Mouse (Mus musculus): ENCODE data around the gene Kri1. TPM values are rescaled to one million over a fixed set of nuclear protein-coding genes. Genes with fewer than 3 reads are reported as not detected.
"Not testable (repeated sequence)": the region's sequence is repeated elsewhere in the genome, so short reads cannot be mapped to it uniquely, and the experiment has no call there.

Kri1 gene
- polyA plus RNA-seq, 1 experiment from 2014 or later = 7.2 TPM

- 70% methylated on average over 15 of the region's 15 CpGs for WGBS
- no peak for TF ChIP-seq CTCF (IDR thresholded peaks at IDR 0.05; ENCODE audit: low read depth)
- no peaks in the 10 kb centered on the region for H3K27me3 ChIP-seq (replicated peaks; ENCODE audit: control insufficient read depth, insufficient read depth, low read length)
- no peak overlapping the region for H3K27ac ChIP-seq (ENCODE audit: low read depth, low read length)
- no peak overlapping the region for H3K4me2 ChIP-seq (replicated peaks; ENCODE audit: low read depth)
- H3K9me3 ChIP-seq (ENCODE audit: control insufficient read depth) = no peaks in the 10 kb centered on the region
- no peak overlapping the region for H3K4me3 ChIP-seq (ENCODE audit: low read depth, low read length)
- ATAC-seq = peak; percentile 36
- 0 out of 2 replicates have a peak, but pooled peaks cover 7% of the 10 kb centered on the region for H3K36me3 ChIP-seq (ENCODE audit: control insufficient read depth, insufficient read depth)
- no peak overlapping the region for H3K9ac ChIP-seq (ENCODE audit: low read depth, low read length)
- no peaks in the 10 kb centered on the region for H3K4me1 ChIP-seq (replicated peaks; ENCODE audit: control insufficient read depth, insufficient read depth, low read length)
These were observed 21.5 kb upstream of the Kri1 start for GRCm38 (mm10) chr9:21309150-21309741.

DNA sequence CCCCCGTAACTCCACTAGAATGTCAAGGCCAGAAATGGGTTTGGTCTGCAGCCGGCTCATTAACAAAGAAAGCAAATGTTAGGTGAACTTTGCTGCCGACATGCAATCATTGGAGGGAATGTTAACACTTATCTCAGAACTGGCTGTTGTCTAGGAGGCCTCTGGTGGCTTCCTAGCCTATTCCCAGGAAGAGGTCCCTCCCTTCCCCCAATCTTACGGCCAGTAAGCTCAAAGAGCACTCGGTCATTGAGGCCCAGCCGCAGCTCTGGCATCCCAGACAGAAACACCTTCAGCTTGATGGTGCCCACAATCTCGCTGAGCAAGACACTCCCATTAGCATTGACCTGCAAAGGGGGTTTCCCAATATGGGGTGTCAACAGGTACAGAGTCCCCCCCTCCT lies 17.3 kb upstream of the Kri1 start:
- Histone ChIP-seq H3K9ac (ENCODE audit: low read depth, low read length) (no peak overlapping the region), H3K4me3 (ENCODE audit: low read depth, low read length) (no peak overlapping the region), H3K27ac (ENCODE audit: low read depth, low read length) (peak overlapping the region; percentile 74), H3K9me3 (ENCODE audit: control insufficient read depth) (no peaks in the 10 kb centered on the region), H3K4me2 (replicated peaks; ENCODE audit: low read depth) (peak overlapping the region; percentile 27; the same call in 1 of the 2 replicates), H3K4me1 (replicated peaks; ENCODE audit: control insufficient read depth, insufficient read depth, low read length) (0 out of 2 replicates have a peak, but pooled peaks cover 3% of the 10 kb centered on the region), H3K36me3 (ENCODE audit: control insufficient read depth, insufficient read depth) (peaks cover 20% of the 10 kb centered on the region), H3K27me3 (replicated peaks; ENCODE audit: control insufficient read depth, insufficient read depth, low read length) (no peaks in the 10 kb centered on the region)
- ATAC-seq = peak; percentile 86
- 45% methylated on average over 7 of the region's 7 CpGs for WGBS
- 0 out of 2 replicates have a peak, but pooled peaks have one; percentile 7 for TF ChIP-seq CTCF (IDR thresholded peaks at IDR 0.05; ENCODE audit: low read depth)

- no peak for ATAC-seq
- no peaks in the 10 kb centered on the region for H3K9me3 ChIP-seq (ENCODE audit: control insufficient read depth)
- no peak for TF ChIP-seq CTCF (IDR thresholded peaks at IDR 0.05; ENCODE audit: low read depth)
- no peak overlapping the region for H3K4me3 ChIP-seq (ENCODE audit: low read depth, low read length)
- H3K27me3 ChIP-seq (replicated peaks; ENCODE audit: control insufficient read depth, insufficient read depth, low read length) = no peaks in the 10 kb centered on the region
- H3K27ac ChIP-seq (ENCODE audit: low read depth, low read length) = no peak overlapping the region
- no peak overlapping the region for H3K9ac ChIP-seq (ENCODE audit: low read depth, low read length)
- 0 out of 2 replicates have a peak, but pooled peaks cover 1% of the 10 kb centered on the region for H3K4me1 ChIP-seq (replicated peaks; ENCODE audit: control insufficient read depth, insufficient read depth, low read length)
- peaks cover 42% of the 10 kb centered on the region for H3K36me3 ChIP-seq (ENCODE audit: control insufficient read depth, insufficient read depth)
- 85% methylated on average over 10 of the region's 10 CpGs for WGBS
- H3K4me2 ChIP-seq (replicated peaks; ENCODE audit: low read depth) = no peak overlapping the region
These were observed 11.2 kb upstream of the Kri1 start for GRCm38 (mm10) chr9:21299014-21299413.

DNA sequence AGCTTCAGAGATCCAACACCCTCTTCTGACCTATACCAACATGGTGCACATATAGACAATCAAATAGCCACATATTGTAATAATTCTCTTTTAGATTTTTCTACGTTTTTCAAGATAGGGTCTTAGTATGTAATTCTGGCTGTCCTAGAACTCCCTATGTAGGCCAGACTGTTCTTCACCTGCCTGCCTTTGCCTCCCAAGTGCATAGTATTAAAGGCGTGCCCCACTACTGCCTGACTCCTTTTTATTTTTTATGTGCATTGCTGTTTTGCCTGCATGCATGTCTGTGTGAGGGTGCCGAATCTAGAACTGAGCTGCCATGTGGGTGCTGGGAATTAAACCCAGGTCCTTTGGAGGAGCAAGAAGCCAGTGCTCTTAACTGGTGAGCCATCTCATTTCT lies 4.5 kb upstream of the Kri1 start:
- no peak overlapping the region for H3K4me3 ChIP-seq (ENCODE audit: low read depth, low read length)
- no peaks in the 10 kb centered on the region for H3K9me3 ChIP-seq (ENCODE audit: control insufficient read depth)
- H3K27ac ChIP-seq (ENCODE audit: low read depth, low read length) = no peak overlapping the region
- H3K4me1 ChIP-seq (replicated peaks; ENCODE audit: control insufficient read depth, insufficient read depth, low read length) = peaks cover 10% of the 10 kb centered on the region; the same call in 1 of the 2 replicates
- no peaks in the 10 kb centered on the region for H3K27me3 ChIP-seq (replicated peaks; ENCODE audit: control insufficient read depth, insufficient read depth, low read length)
- no peak for ATAC-seq
- H3K4me2 ChIP-seq (replicated peaks; ENCODE audit: low read depth) = no peak overlapping the region
- no peak for TF ChIP-seq CTCF (IDR thresholded peaks at IDR 0.05; ENCODE audit: low read depth)
- H3K9ac ChIP-seq (ENCODE audit: low read depth, low read length) = no peak overlapping the region
- peaks cover 15% of the 10 kb centered on the region; the same call in 1 of the 2 replicates for H3K36me3 ChIP-seq (ENCODE audit: control insufficient read depth, insufficient read depth)
- WGBS = 92% methylated on average over 3 of the region's 3 CpGs

DNA sequence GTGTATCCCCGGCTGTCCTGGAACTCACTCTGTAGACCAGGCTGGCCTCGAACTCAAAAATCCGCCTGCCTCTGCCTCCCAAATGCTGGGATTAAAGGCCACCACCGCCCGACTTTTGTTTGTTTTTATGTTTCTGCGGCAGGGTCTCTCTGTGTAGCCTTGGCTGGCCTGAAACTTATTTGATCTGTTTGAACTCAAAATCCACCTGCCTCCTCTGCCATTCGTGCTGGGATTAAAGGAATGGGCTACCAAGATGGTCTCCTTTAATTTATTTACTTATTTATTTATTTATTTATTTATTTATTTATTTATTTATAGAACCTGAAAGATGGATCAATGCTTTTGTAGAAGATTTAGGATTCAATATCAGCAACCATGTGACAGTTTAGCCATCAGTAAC lies 4.1 kb upstream of the Kri1 start:
- not testable (repeated sequence) for H3K27me3 ChIP-seq (replicated peaks; ENCODE audit: control insufficient read depth, insufficient read depth, low read length); H3K9me3 ChIP-seq (ENCODE audit: control insufficient read depth); ATAC-seq
- 0 out of 2 replicates have a peak overlapping the region, but pooled peaks have one; percentile 2 for H3K9ac ChIP-seq (ENCODE audit: low read depth, low read length)
- WGBS = 12% methylated on average over 7 of the region's 7 CpGs
- peak overlapping the region; percentile 66; the same call in 1 of the 2 replicates for H3K27ac ChIP-seq (ENCODE audit: low read depth, low read length)
- H3K4me1 ChIP-seq (replicated peaks; ENCODE audit: control insufficient read depth, insufficient read depth, low read length) = peaks cover 14% of the 10 kb centered on the region; the same call in 1 of the 2 replicates
- H3K4me3 ChIP-seq (ENCODE audit: low read depth, low read length) = peak overlapping the region; percentile 70
- peaks cover 15% of the 10 kb centered on the region; the same call in 1 of the 2 replicates for H3K36me3 ChIP-seq (ENCODE audit: control insufficient read depth, insufficient read depth)
- peak overlapping the region; percentile 82 for H3K4me2 ChIP-seq (replicated peaks; ENCODE audit: low read depth)

- peak within 1 kb of the TSS; percentile 82 for H3K4me2 ChIP-seq (replicated peaks; ENCODE audit: low read depth)
- peaks cover 15% of the 10 kb centered on the region; the same call in 1 of the 2 replicates for H3K4me1 ChIP-seq (replicated peaks; ENCODE audit: control insufficient read depth, insufficient read depth, low read length)
- peak; percentile 93 for ATAC-seq
- H3K9me3 ChIP-seq (ENCODE audit: control insufficient read depth) = no peaks in the 10 kb centered on the region
- H3K27me3 ChIP-seq (replicated peaks; ENCODE audit: control insufficient read depth, insufficient read depth, low read length) = no peaks in the 10 kb centered on the region
- H3K27ac ChIP-seq (ENCODE audit: low read depth, low read length) = peak within 1 kb of the TSS; percentile 69
- H3K36me3 ChIP-seq (ENCODE audit: control insufficient read depth, insufficient read depth) = peaks cover 11% of the 10 kb centered on the region; the same call in 1 of the 2 replicates
- under 1% methylated on average over 50 of the region's 51 CpGs for WGBS
- H3K4me3 ChIP-seq (ENCODE audit: low read depth, low read length) = peak within 1 kb of the TSS; percentile 70
- TF ChIP-seq CTCF (IDR thresholded peaks at IDR 0.05; ENCODE audit: low read depth) = peak; percentile 60
- peak within 1 kb of the TSS; percentile 69 for H3K9ac ChIP-seq (ENCODE audit: low read depth, low read length)
These were observed 3.4 kb upstream of the Kri1 start, which contains the start of gene Cdkn2d for GRCm38 (mm10) chr9:21291022-21291787. Gene Cdkn2d, minus strand, starts transcription at chr9:21291407.

Data from intestine, postnatal 0 days (tissue).